Mouse (Mus musculus): ENCODE measurements around the gene Epb41.

Gene Epb41

GRCm38 (mm10) chr4:132011619-132012018 lies 63.5 kb downstream of the Epb41 start:
- DNase-seq (ENCODE audit: extremely low spot score, low read depth, low spot score), result no peak

DNA sequence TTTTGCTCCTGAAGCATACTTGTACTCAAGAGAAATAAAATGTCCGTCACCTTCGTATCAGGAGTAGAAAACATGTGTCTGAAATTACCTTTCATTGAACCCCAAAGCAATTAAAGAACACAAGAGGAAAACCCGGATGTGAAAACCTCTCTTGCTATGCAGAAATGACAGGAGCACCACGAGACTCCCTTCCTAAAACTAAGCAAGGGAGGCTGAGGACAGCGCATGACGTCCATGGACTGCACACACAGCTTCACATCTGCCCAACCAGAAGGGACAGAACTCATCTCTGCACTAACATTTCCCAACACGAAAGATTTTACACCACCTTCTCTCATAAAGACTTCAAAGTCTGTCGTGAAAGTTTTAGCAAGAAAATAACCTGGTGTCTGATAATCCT lies 64.7 kb downstream of the Epb41 start:
- no peak for DNase-seq (ENCODE audit: extremely low spot score, low read depth, low spot score)

DNA sequence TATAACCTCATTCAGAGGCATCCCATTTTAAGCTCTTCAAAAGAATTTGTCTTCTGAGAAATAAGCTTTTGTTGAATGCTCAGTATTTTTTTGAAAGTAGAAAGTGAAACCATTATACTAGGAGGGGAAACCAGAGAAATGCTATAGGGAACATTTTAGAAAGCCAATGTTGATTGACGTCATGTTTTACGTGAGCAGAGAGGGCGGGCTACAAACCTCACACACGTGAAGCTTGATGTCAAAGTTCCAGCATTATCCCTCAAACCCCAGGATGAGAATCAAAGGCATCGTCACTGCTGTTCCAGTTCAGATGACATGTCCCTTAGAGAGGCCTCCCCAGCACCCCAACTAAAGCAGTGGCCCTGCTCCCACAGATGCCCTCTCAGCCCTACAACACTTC lies 66.9 kb downstream of the Epb41 start:
- DNase-seq (ENCODE audit: extremely low spot score, low read depth, low spot score), result no peak

DNA sequence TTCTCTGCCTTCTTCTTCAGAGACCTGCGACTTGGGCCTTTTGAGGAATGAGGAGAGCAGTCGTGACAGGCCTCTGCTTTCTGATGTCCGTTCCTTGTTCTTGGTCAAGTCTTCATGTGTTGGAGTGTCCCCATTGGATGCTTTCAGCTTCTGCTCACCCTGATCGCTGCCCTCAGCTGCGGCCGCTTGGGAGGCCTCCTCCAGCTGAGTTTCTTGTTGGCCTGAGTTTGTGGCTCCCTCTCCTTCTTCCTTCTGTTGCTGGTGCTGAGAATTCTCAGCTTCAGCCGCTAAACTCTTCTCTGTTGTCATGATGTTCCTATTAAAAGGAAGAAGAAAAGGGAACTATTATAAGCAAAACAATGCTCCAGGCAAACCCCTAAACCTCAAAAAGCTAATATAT lies 68.0 kb downstream of the Epb41 start:
- DNase-seq (ENCODE audit: extremely low spot score, low read depth, low spot score), result no peak

DNA sequence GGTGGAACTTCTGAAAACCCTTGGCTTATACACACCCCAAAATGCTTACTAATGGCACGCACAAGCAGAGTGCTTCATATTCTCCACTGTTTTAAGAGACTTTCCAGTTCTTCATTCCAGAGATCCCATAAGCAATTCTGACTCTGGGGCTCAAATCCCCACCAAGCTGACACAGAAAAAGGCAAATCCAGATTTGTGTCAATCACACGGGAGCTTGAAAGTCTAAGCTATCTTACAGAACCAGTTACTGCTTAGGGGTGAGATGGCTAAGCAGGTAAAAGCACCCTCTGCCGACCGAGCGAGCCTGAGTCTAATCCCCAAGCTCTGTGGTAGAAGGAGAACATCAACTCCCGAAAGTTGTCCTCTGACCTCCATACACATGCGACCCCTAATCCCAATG lies 76.5 kb downstream of the Epb41 start:
- DNase-seq (ENCODE audit: extremely low spot score, low read depth, low spot score), result no peak

DNA sequence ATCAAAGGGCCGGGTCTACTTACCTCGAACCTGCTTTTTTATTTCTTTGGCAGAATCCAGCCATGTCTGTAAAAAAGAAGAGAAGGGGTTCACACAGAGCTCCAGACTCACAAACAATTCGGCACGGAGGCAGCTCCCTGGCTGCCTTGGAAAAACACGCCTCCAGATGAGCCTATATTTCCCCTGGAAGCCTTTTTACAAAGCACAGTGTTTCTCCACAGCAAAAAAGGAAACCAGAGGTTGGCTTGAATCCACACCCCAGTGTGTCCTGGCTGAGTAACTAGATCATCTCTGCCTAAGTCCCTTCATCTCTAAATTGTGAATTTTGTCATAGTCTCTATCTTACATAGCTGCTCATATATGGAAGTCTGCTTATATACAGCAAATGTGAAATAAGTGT lies 77.6 kb downstream of the Epb41 start:
- DNase-seq (ENCODE audit: extremely low spot score, low read depth, low spot score), result no peak

DNA sequence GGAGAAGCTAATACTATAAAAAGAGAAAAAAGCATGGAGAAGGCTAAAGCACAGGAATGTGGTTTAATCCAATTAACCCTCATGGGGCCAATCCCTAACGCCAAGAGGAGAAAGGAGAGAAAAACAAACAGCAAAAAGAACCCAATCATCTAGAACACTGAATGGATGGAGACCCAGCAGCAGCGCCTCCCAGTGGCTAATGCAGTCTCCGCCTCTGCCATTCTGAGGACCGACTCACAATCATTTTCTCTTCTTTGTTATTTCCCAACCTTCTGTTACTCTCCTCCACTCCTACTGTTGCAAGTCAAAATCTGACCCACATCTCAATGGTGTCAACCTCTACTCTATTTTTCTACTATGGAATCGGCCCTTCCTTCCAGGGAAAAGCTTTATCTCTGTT lies 78.1 kb downstream of the Epb41 start:
- DNase-seq (ENCODE audit: extremely low spot score, low read depth, low spot score), result no peak

DNA sequence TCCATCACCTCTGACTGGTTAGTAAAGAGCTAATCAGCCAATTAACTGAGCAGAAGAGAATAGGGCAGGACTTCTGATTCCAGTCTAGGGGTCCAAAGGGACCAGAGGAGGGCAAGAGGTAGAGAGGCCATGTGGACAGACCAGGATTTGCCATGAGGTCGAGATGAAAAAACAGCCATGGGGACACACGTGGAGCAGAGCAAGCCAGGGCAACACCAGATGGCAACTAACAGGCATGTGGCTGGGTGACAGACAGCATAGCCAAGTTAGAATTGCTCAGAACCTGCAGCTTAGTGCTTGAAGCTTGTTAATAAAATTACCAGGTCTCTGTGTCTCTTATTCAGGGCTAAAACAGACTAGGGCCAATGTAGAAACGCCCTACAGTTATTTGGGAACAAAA lies 81.3 kb downstream of the Epb41 start:
- DNase-seq (ENCODE audit: extremely low spot score, low read depth, low spot score), result no peak

DNA sequence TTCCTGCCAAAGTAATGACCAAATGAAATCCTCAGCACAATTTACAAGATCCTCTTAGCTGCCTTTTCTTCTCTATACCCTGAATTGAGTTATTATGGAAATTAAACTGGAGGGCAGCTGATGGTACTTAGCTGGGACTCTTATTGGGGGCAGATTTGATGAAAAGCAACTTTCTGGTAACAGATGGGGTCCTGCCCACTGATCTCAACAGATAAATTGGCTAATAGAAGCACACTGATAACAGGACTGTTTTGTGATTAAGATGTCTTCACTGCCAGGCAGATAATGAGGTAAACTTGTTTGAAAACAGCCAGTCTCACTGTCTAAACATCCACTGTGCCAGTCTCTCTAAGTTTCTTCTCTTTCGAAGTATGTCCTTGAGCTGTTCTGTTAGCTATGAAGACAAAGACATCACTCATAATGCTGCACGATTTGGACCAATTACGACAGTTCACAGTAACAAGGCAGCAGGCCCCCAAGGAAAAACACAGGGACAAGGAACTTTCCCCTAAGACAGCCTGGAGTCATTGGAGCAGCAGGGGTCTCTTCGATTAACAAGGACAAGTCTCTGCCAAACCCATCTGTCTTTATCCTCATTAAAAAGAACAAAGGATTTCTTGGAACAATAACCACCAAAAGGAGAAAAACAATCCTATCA lies 92.1 kb downstream of the Epb41 start:
- no peak for DNase-seq (ENCODE audit: extremely low spot score, low read depth, low spot score)

GRCm38 (mm10) chr4:131981755-131982154 lies 93.4 kb downstream of the Epb41 start:
- DNase-seq (ENCODE audit: extremely low spot score, low read depth, low spot score), result no peak

DNA sequence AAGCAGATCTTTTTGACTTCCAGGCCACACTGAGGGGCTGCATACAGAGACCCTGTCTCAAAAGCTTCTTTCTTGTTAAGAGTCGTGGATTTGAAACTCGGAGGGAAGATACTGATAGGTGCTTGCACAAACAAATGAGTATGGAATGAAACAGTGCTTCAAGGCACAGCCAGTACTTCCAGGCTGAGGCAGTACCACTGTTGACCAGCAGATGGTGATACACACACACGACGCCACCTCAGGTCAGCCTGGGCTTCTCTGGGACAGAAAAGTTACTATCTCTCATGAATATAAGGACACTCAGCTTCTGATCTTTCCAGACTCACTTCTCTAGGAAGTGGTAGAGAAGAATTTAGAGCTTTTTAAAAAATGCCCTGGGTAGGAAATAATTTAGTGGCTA lies 97.9 kb downstream of the Epb41 start:
- peak; percentile 70 for DNase-seq (ENCODE audit: extremely low spot score, low read depth, low spot score)

DNA sequence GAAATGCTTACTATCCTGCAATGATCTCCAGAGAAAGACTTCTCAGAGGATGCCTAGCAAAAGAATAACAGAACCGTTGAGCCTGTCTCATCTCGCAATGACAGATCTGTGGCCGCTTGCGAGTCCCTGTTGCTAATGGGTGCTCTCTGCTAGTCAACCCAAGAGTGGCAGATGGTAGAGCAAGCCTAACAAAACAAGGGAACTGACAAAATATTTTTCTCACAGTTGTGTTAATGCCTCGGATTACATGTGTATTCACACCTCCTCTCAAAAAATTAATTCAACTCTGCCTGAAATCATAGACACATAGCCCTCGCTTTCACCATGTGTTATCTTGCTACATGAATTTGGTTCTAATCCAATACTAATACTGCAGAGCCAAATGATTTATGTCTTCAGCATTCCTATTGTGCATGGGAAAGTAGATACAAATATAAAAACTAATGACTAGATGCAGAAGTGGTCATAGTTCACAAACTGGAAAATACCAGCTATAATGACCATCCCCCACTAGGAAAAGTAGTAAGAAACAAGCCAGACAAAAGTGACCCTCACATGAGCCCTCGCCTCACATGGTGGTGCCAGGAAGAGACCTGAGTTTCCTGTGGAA lies 104.8 kb downstream of the Epb41 start:
- no peak for DNase-seq (ENCODE audit: extremely low spot score, low read depth, low spot score)

DNA sequence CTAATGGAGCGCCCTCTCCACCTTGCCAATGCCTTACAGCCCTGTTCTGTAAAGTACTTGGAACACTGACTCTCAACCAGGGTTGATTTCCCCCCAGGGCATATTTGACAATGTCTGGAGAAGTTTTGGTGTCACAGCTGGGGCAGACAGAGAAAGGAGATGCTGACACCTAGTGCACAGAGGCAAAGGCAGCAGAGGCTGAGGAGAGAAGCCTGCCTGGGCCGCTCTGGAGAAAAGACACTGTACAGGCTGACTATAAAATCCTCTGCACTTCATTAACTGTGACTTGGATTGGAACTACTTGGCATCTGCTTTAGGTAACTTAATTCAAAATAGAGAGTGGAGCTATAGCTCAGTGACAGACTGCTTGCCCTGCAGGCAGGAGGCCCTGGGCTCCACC lies 106.2 kb downstream of the Epb41 start:
- DNase-seq (ENCODE audit: extremely low spot score, low read depth, low spot score), result no peak

- no peak for DNase-seq (ENCODE audit: extremely low spot score, low read depth, low spot score)
Observed at GRCm38 (mm10) chr4:131957161-131957560, 118.0 kb downstream of the Epb41 start.

DNA sequence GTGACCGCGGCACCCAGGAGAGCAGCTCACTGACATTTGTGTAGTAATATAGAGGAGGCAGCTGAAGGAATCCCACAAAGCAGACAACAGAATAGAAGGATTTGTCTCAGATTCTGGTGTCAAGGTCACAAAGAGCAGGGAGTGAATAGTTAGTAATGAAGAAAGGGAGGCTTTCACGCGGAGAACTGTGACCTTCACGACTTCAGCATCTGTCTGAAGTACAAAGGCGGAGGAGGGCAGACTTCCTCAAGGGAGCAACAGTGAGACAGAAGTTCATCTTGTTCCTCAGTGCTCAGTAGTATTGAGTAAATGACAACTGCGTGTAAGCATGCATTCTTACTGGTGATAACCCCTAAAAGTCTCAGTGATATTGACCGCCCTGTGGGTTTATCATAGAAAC lies 124.5 kb downstream of the Epb41 start:
- no peak for DNase-seq (ENCODE audit: extremely low spot score, low read depth, low spot score)

DNA sequence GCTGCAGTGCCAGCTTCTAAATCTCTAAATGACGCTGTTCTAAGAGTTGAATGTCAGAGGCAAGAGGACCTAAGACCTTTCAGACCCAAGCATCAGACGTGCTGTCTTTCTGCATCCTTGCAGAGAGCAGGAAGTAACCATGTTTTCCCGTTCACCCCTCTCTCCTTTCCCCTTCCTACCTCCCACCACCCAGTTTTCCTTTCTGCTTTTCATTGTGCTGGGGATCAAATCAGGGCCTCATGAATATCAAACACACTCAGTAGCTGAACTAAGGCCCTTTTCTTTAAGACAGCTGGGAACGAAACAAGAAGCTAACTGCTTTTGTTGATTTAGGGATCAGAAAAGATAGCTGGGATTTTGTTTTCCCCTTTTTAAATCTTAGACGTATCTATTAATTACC lies 125.2 kb downstream of the Epb41 start:
- no peak for DNase-seq (ENCODE audit: extremely low spot score, low read depth, low spot score)

DNA sequence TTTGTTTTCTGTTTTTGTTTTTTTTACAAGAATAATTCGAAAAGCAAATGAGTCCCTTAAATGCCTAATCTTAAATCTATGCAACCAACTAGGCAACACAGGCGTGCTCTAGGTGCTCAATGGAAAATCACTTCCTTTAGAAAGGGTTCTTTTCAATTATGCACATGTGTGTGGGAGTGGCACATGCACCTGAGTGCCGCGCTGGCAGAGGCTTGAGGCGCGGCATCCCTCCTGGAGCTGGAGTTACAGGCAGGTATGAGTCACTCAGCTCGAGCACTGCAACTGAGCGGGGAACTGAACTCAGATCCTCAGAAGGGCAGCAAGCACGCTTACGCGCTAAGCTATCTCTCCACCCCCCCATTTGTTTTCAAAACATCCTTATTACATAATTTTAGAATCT lies 127.3 kb downstream of the Epb41 start:
- DNase-seq (ENCODE audit: extremely low spot score, low read depth, low spot score), result no peak

DNA sequence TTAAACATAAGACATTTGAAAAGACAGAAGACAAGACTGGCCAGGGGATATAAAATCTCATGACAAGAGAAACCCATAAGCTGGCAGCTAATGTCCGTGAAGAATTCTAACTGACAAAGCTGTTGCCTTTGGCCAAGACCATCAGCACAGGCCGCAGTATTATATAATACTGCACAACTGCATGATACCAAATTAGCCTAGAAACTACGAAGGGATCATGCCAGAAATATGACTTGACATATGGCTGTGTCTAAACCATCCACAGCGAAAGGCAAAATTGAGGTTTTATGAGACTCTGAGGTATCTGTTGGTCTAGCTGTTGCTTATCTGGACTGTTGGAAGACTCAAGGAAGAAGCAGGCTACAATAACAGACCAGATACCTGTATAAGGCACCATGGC lies 134.3 kb downstream of the Epb41 start:
- DNase-seq (ENCODE audit: extremely low spot score, low read depth, low spot score), result no peak

GRCm38 (mm10) chr4:131939459-131939858 lies 135.7 kb downstream of the Epb41 start:
- no peak for DNase-seq (ENCODE audit: extremely low spot score, low read depth, low spot score)

- no peak for DNase-seq (ENCODE audit: extremely low spot score, low read depth, low spot score)
Observed at GRCm38 (mm10) chr4:131929146-131929545, 146.0 kb downstream of the Epb41 start.

DNA sequence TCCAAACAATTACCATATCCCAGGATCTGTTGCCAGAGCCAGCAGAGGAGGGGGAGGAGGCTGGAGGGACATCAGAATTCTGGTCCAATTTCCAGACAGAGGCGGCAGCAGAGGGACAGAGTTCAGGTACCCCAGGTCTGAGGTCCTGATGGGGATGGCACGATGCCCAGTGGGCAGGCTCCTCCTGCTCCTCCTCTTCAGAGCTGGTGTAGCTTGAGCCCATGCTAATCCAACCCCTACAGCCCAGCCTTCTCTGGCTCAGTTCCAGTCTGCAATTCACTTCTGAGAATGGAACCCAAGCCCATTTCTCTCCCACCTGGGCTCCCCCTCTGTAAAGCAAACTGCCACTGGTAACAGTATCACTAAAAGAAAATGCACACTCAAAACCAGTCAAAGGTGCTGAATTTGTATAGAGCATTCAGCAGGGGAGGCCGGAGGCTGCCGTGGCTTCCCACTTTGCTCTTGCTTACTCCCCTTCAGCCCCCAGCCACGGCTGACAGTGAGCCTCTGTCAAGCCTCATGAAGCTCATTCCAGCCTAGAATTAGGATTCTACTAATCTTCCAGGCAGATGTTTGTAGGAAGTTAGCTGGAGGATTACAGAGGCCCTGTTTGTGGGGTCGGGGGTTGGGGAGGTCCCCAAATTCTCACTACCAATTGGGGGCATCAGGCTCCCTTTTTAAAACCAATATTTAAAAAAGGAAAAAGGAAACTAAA lies 150.9 kb downstream of the Epb41 start:
- DNase-seq (ENCODE audit: extremely low spot score, low read depth, low spot score), result no peak

- no peak for DNase-seq (ENCODE audit: extremely low spot score, low read depth, low spot score)
Observed at GRCm38 (mm10) chr4:131922404-131922803, 152.7 kb downstream of the Epb41 start.
